Mouse (Mus musculus): ENCODE results near the gene Tmco1. TPM values are rescaled to one million over a fixed set of nuclear protein-coding genes. Genes with fewer than 3 reads are reported as not detected.

The Tmco1 gene
- polyA plus RNA-seq, 1 experiment from 2014 or later = 76.2 TPM

GRCm38 (mm10) chr1:167380223-167380622 is 72.0 kb downstream of the Tmco1 start:
- 87% methylated on average over 2 of the region's 2 CpGs for WGBS
- no peak for ATAC-seq (ENCODE audit: low FRiP score)
- H3K9me3 ChIP-seq (replicated peaks) = no peaks in the 10 kb centered on the region
- H3K4me1 ChIP-seq = peaks cover 14% of the 10 kb centered on the region
- no peak overlapping the region for H3K4me2 ChIP-seq
- no peak overlapping the region for H3K27ac ChIP-seq (replicated peaks)
- no peaks in the 10 kb centered on the region for H3K27me3 ChIP-seq (replicated peaks)
- H3K4me3 ChIP-seq (replicated peaks) = no peak overlapping the region
- peaks cover 7% of the 10 kb centered on the region for H3K36me3 ChIP-seq
- H3K9ac ChIP-seq (replicated peaks) = no peak overlapping the region

GRCm38 (mm10) chr1:167381050-167382015 is 73.2 kb downstream of the Tmco1 start:
- no peaks in the 10 kb centered on the region for H3K9me3 ChIP-seq (replicated peaks)
- no peaks in the 10 kb centered on the region for H3K27me3 ChIP-seq (replicated peaks)
- peaks cover 14% of the 10 kb centered on the region for H3K4me1 ChIP-seq
- H3K27ac ChIP-seq (replicated peaks) = no peak overlapping the region
- no peak overlapping the region for H3K4me3 ChIP-seq (replicated peaks)
- no peak for ATAC-seq (ENCODE audit: low FRiP score)
- H3K9ac ChIP-seq (replicated peaks) = no peak overlapping the region
- H3K36me3 ChIP-seq = peaks cover 1% of the 10 kb centered on the region
- no peak overlapping the region for H3K4me2 ChIP-seq
- WGBS = 85% methylated on average over 8 of the region's 8 CpGs

GRCm38 (mm10) chr1:167382316-167382715 is 74.1 kb downstream of the Tmco1 start:
- Histone ChIP-seq H3K4me3 (replicated peaks) (no peak overlapping the region), H3K36me3 (no peaks in the 10 kb centered on the region), H3K4me1 (peaks cover 10% of the 10 kb centered on the region), H3K9ac (replicated peaks) (no peak overlapping the region), H3K9me3 (replicated peaks) (no peaks in the 10 kb centered on the region), H3K27me3 (replicated peaks) (no peaks in the 10 kb centered on the region), H3K27ac (replicated peaks) (no peak overlapping the region), H3K4me2 (no peak overlapping the region)
- ATAC-seq (ENCODE audit: low FRiP score) = no peak
- 72% methylated on average over 7 of the region's 7 CpGs for WGBS

GRCm38 (mm10) chr1:167382763-167383162 is 74.6 kb downstream of the Tmco1 start:
- Histone ChIP-seq H3K9me3 (replicated peaks) (no peaks in the 10 kb centered on the region), H3K27me3 (replicated peaks) (no peaks in the 10 kb centered on the region), H3K4me3 (replicated peaks) (no peak overlapping the region), H3K36me3 (no peaks in the 10 kb centered on the region), H3K4me1 (peaks cover 7% of the 10 kb centered on the region), H3K4me2 (no peak overlapping the region), H3K9ac (replicated peaks) (no peak overlapping the region), H3K27ac (replicated peaks) (no peak overlapping the region)
- 58% methylated on average over 5 of the region's 5 CpGs for WGBS
- ATAC-seq (ENCODE audit: low FRiP score) = no peak

GRCm38 (mm10) chr1:167383178-167383577 is 75.0 kb downstream of the Tmco1 start:
- H3K4me1 ChIP-seq = peaks cover 3% of the 10 kb centered on the region
- peaks cover under 1% of the 10 kb centered on the region; the same call in 1 of the 2 replicates for H3K27me3 ChIP-seq (replicated peaks)
- H3K36me3 ChIP-seq = no peaks in the 10 kb centered on the region
- no peak for ATAC-seq (ENCODE audit: low FRiP score)
- no peak overlapping the region for H3K4me2 ChIP-seq
- no peak overlapping the region for H3K9ac ChIP-seq (replicated peaks)
- H3K9me3 ChIP-seq (replicated peaks) = no peaks in the 10 kb centered on the region
- WGBS = 74% methylated on average over 5 of the region's 5 CpGs
- H3K27ac ChIP-seq (replicated peaks) = no peak overlapping the region
- no peak overlapping the region for H3K4me3 ChIP-seq (replicated peaks)

Small RNA genes within 50 kb of the gene (microRNA-seq; reads per million reads assigned to microRNA genes)
- gene Gm25911 (1.6 reads per million), gene Mir6347 (not detected)

Other genes with a start within 250 kb of the Tmco1 start
- 46.6 and 75.5 TPM in 2 replicates for gene Uck2, start 23.1 kb upstream of the Tmco1 start, polyA plus RNA-seq (2015; fragmentation: Nextera tagmentation; extraction: Ambion mirVana)
- gene Aldh9a1, start 41.6 kb downstream of the Tmco1 start, polyA plus RNA-seq (2015; fragmentation: Nextera tagmentation; extraction: Ambion mirVana) = 38.7 and 53.3 TPM in 2 replicates
- 188 and 223 TPM in 2 replicates for gene Mgst3, start 85.5 kb downstream of the Tmco1 start, polyA plus RNA-seq (2015; fragmentation: Nextera tagmentation; extraction: Ambion mirVana)
- gene Lrrc52, start 158.4 kb downstream of the Tmco1 start, polyA plus RNA-seq (2015; fragmentation: Nextera tagmentation; extraction: Ambion mirVana) = 0.13 and 0.20 TPM in 2 replicates